42 mouse cellular contexts compared by ENCODE assay signal in the genomic region with DNA sequence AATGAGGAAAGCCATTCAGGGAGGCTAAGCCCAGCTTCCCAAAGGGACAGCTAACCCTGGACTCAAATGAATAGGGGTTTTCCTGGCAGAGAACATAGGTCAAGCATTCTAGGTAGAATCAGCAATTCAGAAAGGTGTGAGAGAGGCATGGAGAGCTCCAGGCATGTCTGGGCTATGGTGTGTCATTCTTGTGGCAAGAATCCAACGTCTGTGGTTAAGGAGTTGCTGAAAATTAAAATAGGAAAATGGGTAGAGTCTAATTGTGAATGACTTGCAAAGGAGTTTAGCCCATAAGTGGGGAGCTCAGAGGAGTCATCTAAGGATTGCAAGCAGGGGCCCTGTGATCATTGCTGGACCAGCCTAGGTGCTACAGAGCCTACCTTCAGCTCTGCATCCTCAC. TPM values are rescaled to one million over a fixed set of nuclear protein-coding genes. Genes with fewer than 3 reads are reported as not detected.
"Had no signal": no experiment of that assay in that cellular context is flagged by ENCODE, and none has a peak within 500 bp of the region (broad histone marks: within the 10 kb centered on the region; RNA-seq: fewer than 3 reads in every experiment).

No protein-coding gene starts in this region.

- DNase-seq: gastrocnemius, adult 2 months; gastrocnemius, postnatal 10 days; gastrocnemius, postnatal 25 days; heart, adult 18-20 months; heart, postnatal 14 days; heart, postnatal 36 days; kidney, adult 11 months; kidney, adult 8-10 months; kidney, postnatal 10 days; kidney, postnatal 25 days; kidney, postnatal 4 days; layer of hippocampus, adult 9-11 months; layer of hippocampus, postnatal 36 days; left cerebral cortex, postnatal 4 days had no signal

- H3K4me2 ChIP-seq: heart, embryonic 11.5 days; hindbrain, embryonic 13.5 days; hindbrain, embryonic 15.5 days; limb, embryonic 13.5 days; limb, embryonic 15.5 days; liver, embryonic 12.5 days had no signal

- H3K27ac ChIP-seq: gastrocnemius, adult 2 months; hindbrain, embryonic 13.5 days; hindbrain, embryonic 15.5 days; hindbrain, postnatal 0 days; limb, embryonic 13.5 days; limb, embryonic 15.5 days; liver, embryonic 12.5 days; liver, embryonic 14.5 days had no signal

- H3K4me3 ChIP-seq: gastrocnemius, adult 2 months; hindbrain, embryonic 13.5 days; hindbrain, embryonic 15.5 days; limb, embryonic 13.5 days; limb, embryonic 15.5 days; liver, embryonic 12.5 days had no signal

- H3K4me1 ChIP-seq: hindbrain, embryonic 13.5 days; hindbrain, embryonic 15.5 days; limb, embryonic 13.5 days; limb, embryonic 15.5 days; liver, embryonic 12.5 days had no signal

- H3K9ac ChIP-seq: hindbrain, embryonic 13.5 days; hindbrain, embryonic 15.5 days; limb, embryonic 13.5 days; limb, embryonic 15.5 days; liver, embryonic 12.5 days; liver, embryonic 14.5 days had no signal

- ATAC-seq: hindbrain, postnatal 0 days; intestine, embryonic 16.5 days; liver, embryonic 12.5 days had no signal

- H3K9me3 ChIP-seq: hindbrain, embryonic 13.5 days; hindbrain, embryonic 15.5 days; limb, embryonic 13.5 days; limb, embryonic 15.5 days; liver, embryonic 12.5 days had no signal

- H3K36me3 ChIP-seq: hindbrain, embryonic 13.5 days; hindbrain, embryonic 15.5 days; limb, embryonic 13.5 days; limb, embryonic 15.5 days; liver, embryonic 12.5 days had no signal

- H3K27me3 ChIP-seq: hindbrain, embryonic 13.5 days; hindbrain, embryonic 15.5 days; limb, embryonic 13.5 days; limb, embryonic 15.5 days; liver, embryonic 12.5 days had no signal

RNA-seq across cellular contexts. Expression of gene Il1f10, which starts 3.6 kb away (rescaled TPM):
- total RNA-seq: gastrocnemius, adult 2 months; gastrocnemius, postnatal 10 days; gastrocnemius, postnatal 25 days; gastrocnemius, postnatal 4 days; granulocyte monocyte progenitor cell, adult 5-6 weeks; heart, adult 18-20 months; heart, adult 8-10 months; heart, postnatal 14 days; heart, postnatal 36 days; hematopoietic stem cell, adult 5-6 weeks; hindbrain, postnatal 0 days; layer of hippocampus, adult 8-10 months; layer of hippocampus, postnatal 14 days; layer of hippocampus, postnatal 36 days; left cerebral cortex, adult 18-20 months; left cerebral cortex, adult 8-10 months; left cerebral cortex, postnatal 10 days; left cerebral cortex, postnatal 25 days; left cerebral cortex, postnatal 4 days; liver, adult 2 months had no signal
- polyA plus RNA-seq: heart, embryonic 11.5 days; heart, embryonic 14.5 days; heart, embryonic 16.5 days; hindbrain, embryonic 11.5 days; hindbrain, embryonic 13.5 days; hindbrain, embryonic 15.5 days; hindbrain, postnatal 0 days; intestine, embryonic 14.5 days; intestine, embryonic 16.5 days; kidney, embryonic 14.5 days; kidney, embryonic 16.5 days; limb, embryonic 11.5 days; limb, embryonic 13.5 days; liver, adult 2 months; liver, embryonic 12.5 days; liver, embryonic 14.5 days; liver, embryonic 16.5 days had no signal

RNA-seq across cellular contexts. Expression of gene Il1f5, which starts 17.9 kb away (rescaled TPM):
- total RNA-seq: gastrocnemius, adult 2 months; gastrocnemius, postnatal 10 days; gastrocnemius, postnatal 25 days; gastrocnemius, postnatal 4 days; granulocyte monocyte progenitor cell, adult 5-6 weeks; heart, adult 18-20 months; heart, adult 8-10 months; heart, postnatal 14 days; heart, postnatal 36 days; hematopoietic stem cell, adult 5-6 weeks; hindbrain, postnatal 0 days; layer of hippocampus, adult 8-10 months; layer of hippocampus, postnatal 14 days; layer of hippocampus, postnatal 36 days; left cerebral cortex, adult 18-20 months; left cerebral cortex, postnatal 10 days; left cerebral cortex, postnatal 4 days; liver, adult 2 months had no signal
- polyA plus RNA-seq: heart, embryonic 11.5 days; heart, embryonic 14.5 days; heart, embryonic 16.5 days; hindbrain, embryonic 11.5 days; hindbrain, embryonic 13.5 days; hindbrain, embryonic 15.5 days; hindbrain, postnatal 0 days; intestine, embryonic 14.5 days; intestine, embryonic 16.5 days; kidney, embryonic 14.5 days; liver, adult 2 months; liver, embryonic 12.5 days; liver, embryonic 14.5 days; liver, embryonic 16.5 days had no signal

RNA-seq across cellular contexts. Expression of gene Il1rn, which starts 42.0 kb away (rescaled TPM):
- total RNA-seq: gastrocnemius, adult 2 months; gastrocnemius, postnatal 25 days; hindbrain, postnatal 0 days; layer of hippocampus, postnatal 14 days; layer of hippocampus, postnatal 36 days; left cerebral cortex, adult 18-20 months; left cerebral cortex, adult 8-10 months; left cerebral cortex, postnatal 10 days; left cerebral cortex, postnatal 25 days; left cerebral cortex, postnatal 4 days had no signal
- polyA plus RNA-seq: heart, embryonic 11.5 days; hindbrain, embryonic 11.5 days; hindbrain, embryonic 15.5 days had no signal
